Mouse (Mus musculus) ovary, adult 2 months (tissue): Measurements from ENCODE around the gene Klrg2. TPM values are rescaled to one million over a fixed set of nuclear protein-coding genes. Genes with fewer than 3 reads are reported as not detected.

Experiments used
- polyA plus RNA-seq: library from polyadenylated mRNA; depleted of rRNA; stranded (reverse); fragments of >200 nt; gene quantifications from 2 replicates; pipeline ENCODE4 v1.2.3, GENCODE M21; 2012; rRNA removed

Gene Klrg2
- 2.9 and 3.1 TPM in 2 replicates for polyA plus RNA-seq

DNA sequence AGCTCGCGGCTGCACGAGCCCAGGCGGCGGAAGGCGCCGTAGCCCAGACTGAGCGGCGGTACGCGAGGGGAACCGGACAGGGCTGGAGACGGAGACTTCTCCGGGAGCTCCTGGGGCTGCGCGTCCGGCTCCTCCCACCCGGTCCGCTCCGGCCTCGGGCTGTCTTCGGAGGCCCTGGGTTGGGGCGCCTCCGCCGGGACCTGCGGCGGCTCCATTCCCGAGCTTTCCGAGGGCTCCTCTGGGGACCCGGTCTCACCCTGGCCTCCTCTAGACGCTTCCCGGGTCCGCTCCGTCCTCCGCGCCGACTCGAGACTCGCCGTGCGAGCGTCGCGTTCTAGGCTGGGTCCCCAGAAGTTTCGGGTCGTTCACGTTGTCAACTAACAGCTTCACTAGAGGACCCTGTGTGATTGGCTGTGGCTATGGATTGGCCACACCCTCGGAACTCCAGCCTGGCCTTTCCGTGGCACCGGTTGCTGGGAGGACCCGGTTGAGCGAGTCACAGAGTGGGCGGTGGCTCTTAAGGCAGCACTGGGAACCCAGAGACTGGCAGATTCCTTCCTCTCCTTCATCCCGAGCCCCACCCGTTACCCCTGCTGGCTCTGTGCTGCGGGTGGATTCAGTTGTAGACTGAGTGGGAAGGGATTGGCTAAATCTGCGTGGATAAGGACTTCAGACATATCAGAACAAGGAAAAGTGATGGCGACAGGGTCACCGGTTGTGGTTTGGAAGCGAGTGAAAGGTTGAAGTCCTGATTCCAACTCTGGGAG lies at the start of gene Klrg2:
Gene Klrg2, minus strand, starts transcription at position 391 of the 767 bp plus-strand sequence.

DNA sequence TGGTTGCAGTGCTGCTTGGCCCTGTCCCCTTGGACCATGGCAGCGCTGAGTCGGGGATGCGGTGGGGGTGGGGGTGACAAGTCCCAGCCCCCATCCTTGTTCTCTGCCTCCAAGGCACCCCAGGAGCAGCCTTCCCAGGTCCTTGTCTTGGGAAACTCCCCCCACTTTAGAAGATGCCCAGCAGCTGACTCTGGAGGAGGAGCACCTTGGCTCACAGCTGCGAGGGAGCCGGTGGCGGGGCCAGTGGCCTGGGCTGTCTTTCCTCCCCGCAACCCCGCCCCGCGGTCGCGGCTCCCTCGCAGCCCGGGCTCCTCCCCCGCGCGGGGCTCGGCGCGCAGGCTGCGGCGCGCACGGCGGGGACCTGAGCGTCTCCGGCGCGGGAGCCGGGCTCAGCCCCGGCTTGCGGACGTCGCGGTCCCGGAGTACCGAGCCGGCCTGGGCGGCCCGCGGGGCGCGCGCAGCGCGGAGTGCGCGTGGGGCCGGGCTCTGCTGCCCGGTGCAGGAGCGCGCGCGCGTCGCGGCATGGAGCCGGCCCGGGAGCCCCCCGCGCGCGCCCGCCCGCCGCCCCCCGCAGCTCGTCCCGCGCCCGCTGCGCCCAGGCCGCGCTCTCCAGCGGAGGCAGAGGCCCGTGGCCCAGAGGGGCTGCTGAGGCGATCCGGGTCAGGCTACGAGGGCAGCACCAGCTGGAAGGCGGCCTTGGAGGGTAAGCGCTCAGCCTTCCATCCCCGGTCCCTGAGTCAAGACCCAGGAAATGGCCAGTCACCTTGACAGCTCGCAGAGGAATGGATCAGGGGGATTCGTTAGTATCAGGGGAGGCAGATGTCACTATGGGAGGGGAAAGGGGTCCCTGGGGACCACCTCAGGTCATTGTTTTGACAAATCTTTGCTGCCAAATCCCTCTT lies 25.9 kb upstream of the Klrg2 start, which contains the start of gene Clec2l:
Gene Clec2l, plus strand, starts transcription at position 356 of the 902 bp plus-strand sequence.

Other genes with a start within 250 kb of the Klrg2 start
- 8.9 and 10.8 TPM in 2 replicates for gene Ubn2, start 203.3 kb downstream of the Klrg2 start, polyA plus RNA-seq
- 420 and 421 TPM in 2 replicates for gene Fmc1, start 103.7 kb downstream of the Klrg2 start, polyA plus RNA-seq
- gene Luc7l2, start 85.9 kb downstream of the Klrg2 start, polyA plus RNA-seq = 27.7 and 34.7 TPM in 2 replicates
- gene Clec2l, start 25.8 kb upstream of the Klrg2 start, polyA plus RNA-seq = 13.9 and 14.7 TPM in 2 replicates
- gene Tbxas1, start 238.2 kb upstream of the Klrg2 start, polyA plus RNA-seq = 3.5 and 4.0 TPM in 2 replicates
- gene Hipk2, start 238.9 kb upstream of the Klrg2 start, polyA plus RNA-seq = 43.1 and 58.8 TPM in 2 replicates